In genomic region chr3:139308078-139308809, GRCm38 (mm10) we compare ENCODE assay signal across 21 mouse cellular contexts.
DNase-seq lines count a peak whose midpoint lies in the region; ATAC-seq and TF ChIP-seq lines count a peak whose summit lies in the region.
"Had no signal": no experiment of that assay in that cellular context is flagged by ENCODE, and none has a peak within 500 bp of the region (broad histone marks: within the 10 kb centered on the region; RNA-seq: fewer than 3 reads in every experiment).

No protein-coding gene starts in this region.

- H3K4me2 ChIP-seq in heart, embryonic 15.5 days, result peak overlapping the region; percentile 36
- H3K4me2 ChIP-seq: forebrain, embryonic 12.5 days; hindbrain, embryonic 15.5 days; kidney, embryonic 15.5 days; midbrain, embryonic 15.5 days had no signal

- WGBS in heart, embryonic 15.5 days, result 17% methylated on average over 7 of the region's 7 CpGs
- WGBS in heart, adult 2 months, result 14% methylated on average over 7 of the region's 7 CpGs

- no peak for TF ChIP-seq EP300 in heart, adult 2 months (IDR thresholded peaks at IDR 0.05; ENCODE audit: insufficient read depth, low read depth, low read length)

- H3K9ac ChIP-seq in heart, embryonic 15.5 days, result no peak overlapping the region
- H3K9ac ChIP-seq in heart, adult 2 months (ENCODE audit: low read depth, low read length), result no peak overlapping the region
- H3K9ac ChIP-seq: forebrain, embryonic 12.5 days; hindbrain, embryonic 15.5 days; kidney, embryonic 15.5 days; midbrain, embryonic 15.5 days had no signal

- peak; percentile 4 to 10 for DNase-seq in cerebellum, postnatal 10 days
- DNase-seq in cerebellum, adult 9-10 months, result no peak
- no peak for DNase-seq in heart, adult 2 months
- no peak for DNase-seq in right cerebral cortex, adult 2 months (ENCODE audit: low spot score in 2 of 2)
- DNase-seq in layer of hippocampus, adult 9-11 months, result no peak
- DNase-seq: cerebellum, adult 9-11 months; layer of hippocampus, postnatal 36 days; liver; lung, postnatal 10 days; right cerebral cortex, postnatal 25 days; thymus, adult 2 months had no signal

- H3K9me3 ChIP-seq in heart, embryonic 15.5 days (replicated peaks), result no peaks in the 10 kb centered on the region
- no peaks in the 10 kb centered on the region for H3K9me3 ChIP-seq in megakaryocyte, embryonic 14.5 days
- H3K9me3 ChIP-seq: forebrain, embryonic 12.5 days; G1E; hindbrain, embryonic 15.5 days; kidney, embryonic 15.5 days; midbrain, embryonic 15.5 days had no signal

- no peaks in the 10 kb centered on the region for H3K27me3 ChIP-seq in heart, embryonic 15.5 days
- no peaks in the 10 kb centered on the region for H3K27me3 ChIP-seq in heart, adult 2 months (ENCODE audit: control insufficient read depth, insufficient read depth, low read length)
- no peaks in the 10 kb centered on the region for H3K27me3 ChIP-seq in megakaryocyte, embryonic 14.5 days (replicated peaks)
- H3K27me3 ChIP-seq: forebrain, embryonic 12.5 days; hindbrain, embryonic 15.5 days; kidney, embryonic 15.5 days; midbrain, embryonic 15.5 days had no signal

- intact Hi-C loops in heart, adult 2 months (cut with DNase I), result no loop called here

- no peaks in the 10 kb centered on the region for H3K79me2 ChIP-seq in heart, adult 2 months (replicated peaks; ENCODE audit: control insufficient read depth, insufficient read depth, low read length)

- H3K4me1 ChIP-seq in heart, embryonic 15.5 days (replicated peaks), result peaks cover 3% of the 10 kb centered on the region
- no peaks in the 10 kb centered on the region for H3K4me1 ChIP-seq in heart, adult 2 months (ENCODE audit: control insufficient read depth, insufficient read depth, low read length)
- H3K4me1 ChIP-seq in megakaryocyte, embryonic 14.5 days, result no peaks in the 10 kb centered on the region
- H3K4me1 ChIP-seq: forebrain, embryonic 12.5 days; hindbrain, embryonic 15.5 days; kidney, embryonic 15.5 days; midbrain, embryonic 15.5 days had no signal

- H3K36me3 ChIP-seq in heart, embryonic 15.5 days, result no peaks in the 10 kb centered on the region
- no peaks in the 10 kb centered on the region for H3K36me3 ChIP-seq in heart, adult 2 months (ENCODE audit: control insufficient read depth, insufficient read depth, low read length)
- no peaks in the 10 kb centered on the region for H3K36me3 ChIP-seq in megakaryocyte, embryonic 14.5 days (replicated peaks; ENCODE audit: low read length)
- H3K36me3 ChIP-seq: forebrain, embryonic 12.5 days; G1E; hindbrain, embryonic 15.5 days; kidney, embryonic 15.5 days; midbrain, embryonic 15.5 days had no signal

- no peak for TF ChIP-seq POLR2A in heart, adult 2 months (IDR thresholded peaks at IDR 0.05; ENCODE audit: insufficient read depth, low read depth, low read length)

- no peak overlapping the region for H3K4me3 ChIP-seq in heart, embryonic 15.5 days
- H3K4me3 ChIP-seq in heart, adult 2 months, result no peak overlapping the region
- peak overlapping the region; percentile 4 for H3K4me3 ChIP-seq in megakaryocyte, embryonic 14.5 days (replicated peaks)
- H3K4me3 ChIP-seq: forebrain, embryonic 12.5 days; hindbrain, embryonic 15.5 days; kidney, embryonic 15.5 days; midbrain, embryonic 15.5 days; myocyte had no signal

- ATAC-seq in heart, embryonic 15.5 days (replicated peaks; ENCODE audit: insufficient number of reproducible peaks, insufficient read depth, low FRiP score, low read depth), result peak; percentile 97
- no peak for ATAC-seq in megakaryocyte, adult 5-6 weeks (ENCODE audit: poor library complexity, severe bottlenecking)
- ATAC-seq: intestine, embryonic 16.5 days; midbrain, embryonic 15.5 days had no signal

- no peak for TF ChIP-seq CTCF in heart, adult 2 months (IDR thresholded peaks at IDR 0.05)

- H3K27ac ChIP-seq in heart, embryonic 15.5 days, result peak overlapping the region; percentile 25; the same call in 1 of the 2 replicates
- no peak overlapping the region for H3K27ac ChIP-seq in heart, adult 2 months
- H3K27ac ChIP-seq: forebrain, embryonic 12.5 days; hindbrain, embryonic 15.5 days; kidney, embryonic 15.5 days; midbrain, embryonic 15.5 days had no signal

Comparison
In these comparisons a context has a peak if more than half of its experiments do, and no peak if none do; other contexts are left out.
1. DNase-seq: peak in cerebellum, postnatal 10 days (2 of 2); none in cerebellum, adult 9-10 months (single experiment), heart, adult 2 months (0 of 2), right cerebral cortex, adult 2 months (0 of 2) and layer of hippocampus, adult 9-11 months (single experiment).